Mouse (Mus musculus) kidney, adult 2 months (tissue): ENCODE data around the gene Dnajc28. TPM values are rescaled to one million over a fixed set of nuclear protein-coding genes. Genes with fewer than 3 reads are reported as not detected.

Experiments
- DNase-seq: peaks from one replicate; pipeline ENCODE4 v3.0.0; 2021
- H3K27ac ChIP-seq: fragments of 200-500 bp; 2 replicates; pipeline ENCODE4 v1.5.1; 2012; ENCODE audit warnings: low read depth, low read length, control low read depth, inconsistent platforms; ENCODE audit not compliant: insufficient read depth
- H3K27me3 ChIP-seq: fragments of 200-500 bp; replicated peaks from 2 replicates; pipeline ENCODE4 v1.6.1; 2012; ENCODE audit warnings: mild to moderate bottlenecking, moderate library complexity, low read length, inconsistent platforms; ENCODE audit not compliant: control insufficient read depth, insufficient read depth
- H3K36me3 ChIP-seq: fragments of 200-500 bp; 2 replicates; pipeline ENCODE4 v1.6.1; 2012; ENCODE audit warnings: mild to moderate bottlenecking, moderate library complexity, low read length, inconsistent platforms; ENCODE audit not compliant: control insufficient read depth, insufficient read depth
- H3K4me1 ChIP-seq: fragments of 200-500 bp; 2 replicates; pipeline ENCODE4 v1.6.1; 2011; ENCODE audit warnings: low read length; ENCODE audit not compliant: control insufficient read depth, insufficient read depth
- H3K4me3 ChIP-seq: fragments of 200-500 bp; 2 replicates; pipeline ENCODE4 v1.5.1; 2011; ENCODE audit warnings: mild to moderate bottlenecking, low read depth, low read length, control low read depth; ENCODE audit not compliant: insufficient read depth
- CTCF ChIP-seq: fragments of 200-500 bp; conservative IDR thresholded peaks from 2 replicates; pipeline ENCODE4 v1.5.1; 2011; ENCODE audit warnings: low read depth, mild to moderate bottlenecking, control low read depth, low read length, moderate library complexity, mixed read lengths; ENCODE audit not compliant: insufficient read depth, insufficient read length
- POLR2A ChIP-seq: fragments of 200-500 bp; IDR thresholded peaks from one replicate; pipeline ENCODE4 v1.6.1; 2011; ENCODE audit warnings: low read depth, low read length, control low read depth
- WGBS: fragments of 180-500 bp; shearing (Covaris S2); methylation state at CpG from one replicate; pipeline ENCODE4 v1.1.7; 2018; 5-methylcytosine and 5-hydroxymethylcytosine counted together
- polyA plus RNA-seq: library from polyadenylated mRNA; depleted of rRNA; stranded (reverse); fragments of >200 nt; gene quantifications from 2 replicates; pipeline ENCODE4 v1.2.3, GENCODE M21; 2012

Dnajc28 gene
- polyA plus RNA-seq, 1 experiment, result 5.9 TPM

DNA sequence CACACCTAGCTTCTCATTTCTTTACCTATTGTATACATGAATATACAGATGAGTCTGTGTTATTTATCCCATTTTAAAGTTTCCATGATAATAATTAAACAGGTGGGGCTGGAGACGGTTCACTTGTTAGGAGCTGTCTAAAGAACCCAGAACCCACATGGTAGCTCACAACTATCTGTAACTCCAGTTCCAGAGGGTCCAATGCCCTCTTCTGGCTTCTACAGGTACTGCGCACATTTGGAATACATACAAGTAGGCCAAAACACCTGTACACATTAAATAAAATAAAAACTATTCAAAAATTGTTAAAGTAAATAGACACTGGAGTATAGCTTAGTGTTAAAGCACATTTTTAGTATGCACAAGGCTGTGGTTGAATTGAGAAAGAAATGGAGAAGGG is 36.5 kb downstream of the Dnajc28 start:
- Histone ChIP-seq H3K36me3 (peaks cover 5% of the 10 kb centered on the region), H3K27ac (no peak overlapping the region), H3K4me1 (peaks cover 5% of the 10 kb centered on the region; the same call in 1 of the 2 replicates), H3K27me3 (no peaks in the 10 kb centered on the region), H3K4me3 (no peak overlapping the region)
- DNase-seq, result peak; percentile 58
- WGBS, result 72% methylated on average over 2 of the region's 2 CpGs
- TF ChIP-seq POLR2A, result no peak
- peak; percentile 42 for TF ChIP-seq CTCF

DNA sequence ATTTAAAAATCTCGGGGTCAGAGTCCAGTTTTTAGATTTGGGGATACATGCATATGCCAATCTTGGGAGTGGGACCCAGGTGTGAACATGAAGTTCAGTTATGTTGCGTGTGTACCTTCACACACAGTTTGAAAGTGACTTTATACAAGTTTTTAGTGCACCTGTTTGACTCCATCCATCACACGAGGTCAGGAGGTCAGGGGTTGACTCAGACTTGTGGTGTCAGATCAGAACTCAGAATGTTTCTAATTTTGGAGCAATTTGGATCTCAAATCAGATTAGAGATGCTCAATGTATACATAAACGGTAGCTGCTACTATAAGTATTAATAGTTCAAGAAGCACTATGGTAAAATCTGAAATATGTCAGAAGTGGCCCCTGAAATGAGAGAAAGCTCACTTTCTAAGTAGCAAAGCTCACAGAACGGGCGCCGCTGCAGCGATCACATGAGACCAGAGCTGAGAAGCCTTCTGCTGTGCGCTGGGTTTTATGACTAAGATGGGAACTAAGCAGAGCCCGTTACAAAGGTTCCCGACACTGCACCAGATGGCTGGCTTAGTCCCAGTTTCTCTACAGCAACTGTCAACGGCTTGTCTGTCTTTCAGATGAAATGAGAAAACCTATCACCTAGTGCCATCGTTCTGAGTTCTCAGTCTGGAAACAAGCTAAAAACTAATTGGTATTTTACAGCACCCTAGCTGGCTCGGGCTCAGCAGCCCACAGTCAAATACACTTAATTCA is 39.7 kb downstream of the Dnajc28 start:
- TF ChIP-seq POLR2A, result no peak
- no peak for TF ChIP-seq CTCF
- Histone ChIP-seq H3K27ac (no peak overlapping the region), H3K36me3 (peaks cover 3% of the 10 kb centered on the region), H3K27me3 (no peaks in the 10 kb centered on the region), H3K4me1 (no peaks in the 10 kb centered on the region), H3K4me3 (no peak overlapping the region)
- WGBS, result 78% methylated on average over 14 of the region's 14 CpGs
- no peak for DNase-seq

DNA sequence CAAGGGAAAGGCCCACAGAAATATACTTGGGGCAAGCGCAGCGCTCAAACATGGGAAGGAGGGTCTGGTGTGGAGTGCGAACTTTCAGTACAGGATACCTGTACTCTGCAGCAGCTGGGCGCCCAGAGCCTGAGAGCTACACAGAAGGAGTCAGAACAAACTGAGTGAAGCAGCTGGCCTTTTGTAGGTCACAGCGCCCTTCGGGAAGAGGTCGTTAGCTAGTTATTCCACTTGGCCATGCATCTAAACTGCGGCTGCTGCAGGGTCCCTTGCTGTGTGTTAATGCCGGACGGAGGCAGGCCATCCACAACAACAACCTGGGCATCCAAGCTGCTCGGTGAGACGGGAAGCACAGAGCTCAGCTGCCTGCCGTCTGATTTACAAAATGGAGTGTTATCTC is 43.7 kb downstream of the Dnajc28 start:
- Histone ChIP-seq H3K27ac (no peak overlapping the region), H3K4me1 (no peaks in the 10 kb centered on the region), H3K4me3 (no peak overlapping the region), H3K36me3 (no peaks in the 10 kb centered on the region), H3K27me3 (no peaks in the 10 kb centered on the region)
- no peak for DNase-seq
- no peak for TF ChIP-seq POLR2A
- TF ChIP-seq CTCF, result no peak
- WGBS, result 73% methylated on average over 13 of the region's 13 CpGs

DNA sequence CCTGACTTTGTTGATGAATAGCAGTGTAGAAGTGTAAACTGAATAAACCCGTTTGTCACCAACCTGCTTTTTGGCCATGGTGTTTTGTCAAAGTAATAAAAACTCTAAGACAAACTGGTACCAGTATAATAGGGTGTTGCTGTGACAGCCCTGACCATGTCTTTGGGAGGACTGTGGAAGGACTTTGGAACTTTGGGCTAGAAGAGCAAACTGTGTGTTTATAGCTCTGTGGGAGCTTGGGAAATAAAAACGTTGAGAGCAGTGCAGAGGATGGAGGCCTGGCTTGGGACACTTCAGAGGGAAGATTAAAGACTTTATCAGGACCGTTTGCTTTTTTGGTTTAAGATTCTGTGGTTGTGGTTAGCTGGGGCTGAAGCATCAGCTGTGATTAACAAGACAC is 47.7 kb downstream of the Dnajc28 start:
- no peaks in the 10 kb centered on the region for H3K27me3 ChIP-seq
- no peak overlapping the region for H3K27ac ChIP-seq
- no peak overlapping the region for H3K4me3 ChIP-seq
- no peak for DNase-seq
- H3K36me3 ChIP-seq, result no peaks in the 10 kb centered on the region
- WGBS, result 55% methylated on average over 3 of the region's 3 CpGs
- no peak for TF ChIP-seq CTCF
- TF ChIP-seq POLR2A, result no peak
- H3K4me1 ChIP-seq, result no peaks in the 10 kb centered on the region

DNA sequence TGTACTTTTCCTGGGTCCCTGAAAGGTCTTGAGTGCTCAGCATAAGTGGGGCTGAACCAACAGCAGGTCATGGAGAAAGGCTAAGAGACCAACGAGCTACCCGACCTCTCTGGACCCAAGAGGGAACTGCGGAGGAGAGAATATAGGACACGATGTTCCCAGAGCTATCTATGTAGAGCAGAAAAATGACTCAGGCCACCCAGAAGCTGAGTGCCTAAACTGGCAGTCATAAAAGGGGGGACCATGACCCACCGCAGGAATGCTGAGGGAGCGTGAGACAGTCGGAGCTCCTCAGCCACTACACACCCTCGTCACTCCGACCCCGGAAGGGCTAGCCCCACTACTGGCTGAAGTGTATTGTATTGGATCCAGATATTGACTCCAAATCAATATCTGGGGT is 49.9 kb downstream of the Dnajc28 start:
- no peak for TF ChIP-seq CTCF
- no peak for TF ChIP-seq POLR2A
- Histone ChIP-seq H3K36me3 (no peaks in the 10 kb centered on the region), H3K27me3 (no peaks in the 10 kb centered on the region), H3K4me3 (no peak overlapping the region), H3K4me1 (peaks cover 3% of the 10 kb centered on the region; the same call in 1 of the 2 replicates), H3K27ac (no peak overlapping the region)
- DNase-seq, result no peak
- WGBS, result 85% methylated on average over 10 of the region's 10 CpGs

DNA sequence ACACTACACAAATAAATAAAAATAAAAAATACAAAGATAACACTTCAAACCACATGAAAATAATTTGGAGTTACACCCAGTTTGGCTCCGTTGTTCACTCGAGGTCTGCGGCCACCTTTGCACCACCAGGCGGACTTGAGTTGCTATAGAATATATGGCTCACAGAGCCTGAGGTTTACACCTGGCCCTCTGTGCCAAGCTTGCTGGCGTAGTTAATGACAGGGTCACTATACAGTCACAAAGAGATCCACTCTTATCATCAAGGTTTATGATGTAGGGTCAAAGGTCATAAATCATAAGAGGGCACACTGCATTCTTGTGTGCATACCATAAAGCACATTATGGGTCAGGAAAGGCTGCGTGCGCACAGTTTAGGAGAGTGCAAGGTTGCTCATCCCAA is 52.8 kb downstream of the Dnajc28 start:
- no peak overlapping the region for H3K27ac ChIP-seq
- H3K4me1 ChIP-seq, result peaks cover 3% of the 10 kb centered on the region; the same call in 1 of the 2 replicates
- no peak overlapping the region for H3K4me3 ChIP-seq
- 83% methylated on average over 7 of the region's 7 CpGs for WGBS
- H3K36me3 ChIP-seq, result no peaks in the 10 kb centered on the region; the same call in 1 of the 2 replicates
- H3K27me3 ChIP-seq, result no peaks in the 10 kb centered on the region
- no peak for DNase-seq
- TF ChIP-seq POLR2A, result no peak
- no peak for TF ChIP-seq CTCF

DNA sequence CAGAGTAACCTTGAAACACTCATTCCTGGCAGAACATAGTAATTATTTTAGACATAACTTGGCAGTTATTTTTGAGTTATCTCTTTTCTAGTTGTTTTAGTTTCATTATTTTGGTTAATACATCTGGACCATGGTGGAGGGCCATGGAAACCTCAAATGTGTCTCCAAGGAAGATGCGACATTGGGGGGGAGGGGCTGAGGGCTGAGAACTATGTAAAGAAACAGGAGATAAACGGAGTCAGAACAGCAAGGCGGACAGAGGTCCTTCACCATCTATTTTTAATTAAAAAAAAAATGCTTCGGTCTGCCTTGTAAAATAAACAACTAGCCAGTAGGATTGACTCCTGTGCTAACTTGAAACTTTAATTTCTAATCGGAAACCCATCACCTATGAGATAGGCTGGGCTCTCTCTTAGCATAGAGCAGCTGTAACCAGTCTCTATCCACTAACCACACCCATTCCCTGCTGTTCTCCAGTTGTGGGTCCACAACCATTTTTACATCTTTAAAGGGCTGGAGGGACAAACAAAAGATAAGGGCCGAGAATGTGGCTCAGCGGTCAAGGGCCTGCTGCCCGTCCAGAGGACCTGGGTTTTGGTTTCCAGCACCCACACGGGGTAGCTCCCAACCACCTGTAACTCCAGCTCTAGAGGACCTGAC is 53.4 kb downstream of the Dnajc28 start:
- WGBS, result 79% methylated on average over 9 of the region's 9 CpGs
- no peak for TF ChIP-seq CTCF
- TF ChIP-seq POLR2A, result no peak
- DNase-seq, result no peak
- Histone ChIP-seq H3K36me3 (peaks cover under 1% of the 10 kb centered on the region), H3K27me3 (no peaks in the 10 kb centered on the region), H3K4me1 (peaks cover 3% of the 10 kb centered on the region; the same call in 1 of the 2 replicates), H3K4me3 (no peak overlapping the region), H3K27ac (no peak overlapping the region)
